Mouse (Mus musculus) midbrain, embryonic 12.5 days (tissue): ENCODE measurements around the gene Ccser1. TPM values are rescaled to one million over a fixed set of nuclear protein-coding genes. Genes with fewer than 3 reads are reported as not detected.
"Not testable (repeated sequence)": the region's sequence is repeated elsewhere in the genome, so short reads cannot be mapped to it uniquely, and the experiment has no call there.

Experiments
- ATAC-seq: fragments of 200-750 bp; cut with Nextera tagmentation; 2 replicates; pipeline ENCODE4 v1.8.0; 2017; ENCODE audit warnings: low read depth, moderate TSS enrichment, moderate library complexity; ENCODE audit not compliant: low FRiP score
- H3K27ac ChIP-seq: fragments of 300-500 bp; sonication (generic); replicated peaks from 2 replicates; pipeline ENCODE4 v1.5.1; 2016; ENCODE audit warnings: mild to moderate bottlenecking
- H3K27me3 ChIP-seq: fragments of 300-500 bp; sonication (generic); 2 replicates; pipeline ENCODE4 v1.6.1; 2016; ENCODE audit warnings: mild to moderate bottlenecking
- H3K36me3 ChIP-seq: fragments of 300-500 bp; sonication (generic); 2 replicates; pipeline ENCODE4 v1.6.1; 2016
- H3K4me1 ChIP-seq: fragments of 300-500 bp; sonication (generic); 2 replicates; pipeline ENCODE4 v1.6.1; 2016
- H3K4me2 ChIP-seq: fragments of 300-500 bp; sonication (generic); replicated peaks from 2 replicates; pipeline ENCODE4 v1.6.1; 2016; ENCODE audit warnings: mild to moderate bottlenecking, moderate library complexity
- H3K4me3 ChIP-seq: fragments of 300-500 bp; sonication (generic); 2 replicates; pipeline ENCODE4 v1.5.1; 2016; ENCODE audit warnings: mild to moderate bottlenecking
- H3K9ac ChIP-seq: fragments of 300-500 bp; sonication (generic); replicated peaks from 2 replicates; pipeline ENCODE4 v1.6.1; 2016; ENCODE audit warnings: mild to moderate bottlenecking, moderate library complexity
- H3K9me3 ChIP-seq: fragments of 300-500 bp; sonication (generic); 2 replicates; pipeline ENCODE4 v1.6.1; 2016; ENCODE audit warnings: mild to moderate bottlenecking
- whole genome bisulfite sequencing: fragments of 180-500 bp; shearing (Covaris S2); methylation state at CpG from one replicate; pipeline ENCODE4 v1.1.7; 2016; 5-methylcytosine and 5-hydroxymethylcytosine counted together
- polyA plus RNA-seq: library from polyadenylated mRNA; unstranded; fragments of >200 nt; fragmentation: Nextera tagmentation; extraction: Ambion mirVana; gene quantifications from 2 replicates; pipeline ENCODE4 v1.2.1, GENCODE M21; 2016

Gene Ccser1
- polyA plus RNA-seq, 1 experiment from 2014 or later, result 9.9 TPM

DNA sequence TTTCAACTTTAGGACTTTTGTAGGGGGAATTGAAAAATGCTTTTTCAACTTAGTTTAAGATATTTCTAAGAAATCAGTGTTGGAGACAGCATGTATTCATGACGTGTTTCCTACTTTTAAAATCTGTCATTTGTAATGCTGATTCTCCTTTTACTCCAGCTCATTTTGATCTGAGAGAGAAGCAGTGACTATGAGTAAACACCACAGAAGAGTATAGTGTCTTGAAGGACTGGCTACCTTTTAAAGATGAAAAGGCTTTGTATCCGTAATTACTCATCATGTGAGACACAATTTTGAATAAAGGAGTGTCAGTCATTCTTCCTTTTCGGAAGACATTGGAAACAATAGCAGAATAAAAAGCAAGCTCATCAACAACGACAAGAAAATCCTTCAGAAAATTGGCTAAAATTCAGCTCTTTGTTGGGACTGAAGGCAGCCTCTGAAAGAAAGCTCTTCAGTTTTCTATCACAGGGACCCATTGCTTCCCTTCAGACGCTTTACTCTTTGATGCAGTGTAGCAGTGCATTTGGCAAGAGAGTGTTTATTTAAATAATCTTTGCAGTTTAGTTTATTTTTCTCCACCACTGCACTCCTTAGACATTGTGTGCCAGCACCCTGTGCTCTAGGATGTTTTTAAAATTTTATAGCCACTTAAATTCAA, 50.1 kb downstream of the Ccser1 start:
- Histone ChIP-seq H3K36me3 (no peaks in the 10 kb centered on the region), H3K9me3 (no peaks in the 10 kb centered on the region), H3K9ac (no peak overlapping the region), H3K4me3 (no peak overlapping the region), H3K27me3 (no peaks in the 10 kb centered on the region), H3K4me1 (peaks cover 12% of the 10 kb centered on the region), H3K27ac (no peak overlapping the region), H3K4me2 (no peak overlapping the region)
- 20% methylated on average over 5 of the region's 5 CpGs for WGBS
- ATAC-seq, result no peak

- H3K9me3 ChIP-seq, result no peaks in the 10 kb centered on the region
- H3K27ac ChIP-seq, result no peak overlapping the region
- H3K4me2 ChIP-seq, result no peak overlapping the region
- 67% methylated on average over 5 of the region's 5 CpGs for WGBS
- ATAC-seq, result no peak
- no peak overlapping the region for H3K4me3 ChIP-seq
- peaks cover 12% of the 10 kb centered on the region for H3K4me1 ChIP-seq
- H3K36me3 ChIP-seq, result no peaks in the 10 kb centered on the region
- H3K9ac ChIP-seq, result no peak overlapping the region
- no peaks in the 10 kb centered on the region for H3K27me3 ChIP-seq
Observed at GRCm38 (mm10) chr6:61233060-61233459, 52.9 kb downstream of the Ccser1 start.

- Histone ChIP-seq H3K36me3 (no peaks in the 10 kb centered on the region), H3K27me3 (no peaks in the 10 kb centered on the region), H3K9me3 (no peaks in the 10 kb centered on the region), H3K9ac (no peak overlapping the region), H3K4me3 (no peak overlapping the region), H3K4me2 (no peak overlapping the region), H3K27ac (no peak overlapping the region), H3K4me1 (peaks cover 12% of the 10 kb centered on the region)
- 30% methylated on average over 5 of the region's 5 CpGs for WGBS
- 0 out of 2 replicates have a peak, but pooled peaks have one; percentile 19 for ATAC-seq
Observed at GRCm38 (mm10) chr6:61233548-61234187, 53.5 kb downstream of the Ccser1 start.

DNA sequence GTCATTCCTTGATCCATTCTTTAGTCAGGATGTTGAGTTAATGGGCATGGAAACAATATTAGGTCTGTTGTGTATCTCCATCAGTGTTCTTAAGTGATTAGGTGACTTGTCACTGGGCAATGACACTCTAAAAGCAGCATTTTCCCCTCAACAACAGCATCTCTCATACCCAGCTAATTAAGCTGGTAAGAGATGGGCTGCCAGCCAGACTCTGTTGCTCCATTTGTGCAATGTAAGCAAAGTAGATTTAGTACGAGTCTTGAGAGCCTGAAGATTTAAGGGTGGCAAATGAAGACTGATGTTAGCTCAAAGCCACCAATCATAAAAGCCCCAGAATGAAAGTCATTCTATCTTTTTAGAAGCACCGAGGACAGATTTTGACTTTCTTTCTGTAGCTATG, 60.5 kb downstream of the Ccser1 start:
- ATAC-seq, result no peak
- 76% methylated on average over 2 of the region's 2 CpGs for WGBS

DNA sequence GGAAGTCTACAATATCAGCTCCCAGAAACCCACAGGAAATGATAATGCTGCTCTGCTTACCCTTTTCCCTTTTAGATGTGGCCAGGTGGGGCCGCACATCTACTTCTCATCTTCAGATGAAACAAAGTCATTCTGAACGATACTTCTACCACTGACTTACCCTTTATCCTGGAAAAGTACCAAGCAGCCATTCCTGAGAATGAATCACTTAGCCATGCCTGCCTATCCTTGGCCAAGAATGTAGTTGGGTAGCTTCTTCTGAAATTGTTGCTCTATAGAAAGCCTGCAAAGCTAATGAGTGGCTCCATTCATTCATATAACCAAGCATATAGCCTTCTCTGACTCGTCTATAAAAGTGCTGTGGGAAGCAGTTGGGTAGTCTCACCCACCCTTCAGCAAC, 62.4 kb downstream of the Ccser1 start:
- Histone ChIP-seq H3K27ac (no peak overlapping the region), H3K27me3 (no peaks in the 10 kb centered on the region), H3K4me2 (no peak overlapping the region), H3K9ac (no peak overlapping the region), H3K36me3 (no peaks in the 10 kb centered on the region), H3K4me3 (no peak overlapping the region), H3K4me1 (no peaks in the 10 kb centered on the region), H3K9me3 (no peaks in the 10 kb centered on the region)
- WGBS, result 83% methylated on average over 3 of the region's 3 CpGs
- no peak for ATAC-seq

More for the DNA sequence above, 60.5 kb downstream of the Ccser1 start:
- H3K27ac ChIP-seq, result no peak overlapping the region
- no peak overlapping the region for H3K4me3 ChIP-seq
- no peaks in the 10 kb centered on the region for H3K9me3 ChIP-seq
- no peak overlapping the region for H3K9ac ChIP-seq
- no peaks in the 10 kb centered on the region for H3K4me1 ChIP-seq
- no peaks in the 10 kb centered on the region for H3K27me3 ChIP-seq
- no peak overlapping the region for H3K4me2 ChIP-seq
- no peaks in the 10 kb centered on the region for H3K36me3 ChIP-seq

DNA sequence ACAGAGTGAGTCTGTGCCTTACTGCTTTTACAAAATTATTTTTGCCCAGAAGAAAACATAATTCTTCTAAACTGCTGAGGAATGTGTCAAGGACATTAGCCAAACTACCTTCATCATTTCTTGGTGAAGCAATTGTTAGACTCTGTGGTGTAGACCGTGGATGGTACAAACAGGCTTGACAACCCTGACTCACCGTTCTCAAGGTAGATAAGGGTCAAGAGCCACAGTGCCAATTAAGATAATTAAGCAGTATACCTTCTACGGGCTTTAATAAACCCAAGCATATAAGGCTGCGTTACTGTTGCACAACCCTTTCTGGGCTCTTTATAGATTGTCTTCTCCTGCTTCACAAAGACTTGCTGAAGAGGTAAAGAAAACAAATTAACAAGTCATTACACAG, 66.4 kb downstream of the Ccser1 start:
- WGBS, result 87% methylated on average over 4 of the region's 4 CpGs
- Histone ChIP-seq H3K36me3 (no peaks in the 10 kb centered on the region), H3K4me3 (no peak overlapping the region), H3K4me2 (no peak overlapping the region), H3K27ac (no peak overlapping the region), H3K9me3 (no peaks in the 10 kb centered on the region), H3K27me3 (no peaks in the 10 kb centered on the region; the same call in 1 of the 2 replicates), H3K4me1 (no peaks in the 10 kb centered on the region), H3K9ac (no peak overlapping the region)
- ATAC-seq, result no peak

GRCm38 (mm10) chr6:61247842-61248472, 67.8 kb downstream of the Ccser1 start:
- H3K9me3 ChIP-seq, result no peaks in the 10 kb centered on the region
- H3K27ac ChIP-seq, result no peak overlapping the region
- no peak overlapping the region for H3K9ac ChIP-seq
- H3K36me3 ChIP-seq, result no peaks in the 10 kb centered on the region
- WGBS, result 86% methylated on average over 4 of the region's 4 CpGs
- H3K4me3 ChIP-seq, result no peak overlapping the region
- no peaks in the 10 kb centered on the region for H3K4me1 ChIP-seq
- H3K4me2 ChIP-seq, result no peak overlapping the region
- H3K27me3 ChIP-seq, result no peaks in the 10 kb centered on the region; the same call in 1 of the 2 replicates
- no peak for ATAC-seq

GRCm38 (mm10) chr6:61248700-61249099, 68.6 kb downstream of the Ccser1 start:
- no peak for ATAC-seq
- H3K9ac ChIP-seq, result no peak overlapping the region
- H3K4me2 ChIP-seq, result no peak overlapping the region
- no peak overlapping the region for H3K27ac ChIP-seq
- no peaks in the 10 kb centered on the region; the same call in 1 of the 2 replicates for H3K27me3 ChIP-seq
- H3K4me1 ChIP-seq, result no peaks in the 10 kb centered on the region
- no peaks in the 10 kb centered on the region for H3K9me3 ChIP-seq
- no peaks in the 10 kb centered on the region for H3K36me3 ChIP-seq
- H3K4me3 ChIP-seq, result no peak overlapping the region
- WGBS, result 76% methylated on average over 2 of the region's 2 CpGs

DNA sequence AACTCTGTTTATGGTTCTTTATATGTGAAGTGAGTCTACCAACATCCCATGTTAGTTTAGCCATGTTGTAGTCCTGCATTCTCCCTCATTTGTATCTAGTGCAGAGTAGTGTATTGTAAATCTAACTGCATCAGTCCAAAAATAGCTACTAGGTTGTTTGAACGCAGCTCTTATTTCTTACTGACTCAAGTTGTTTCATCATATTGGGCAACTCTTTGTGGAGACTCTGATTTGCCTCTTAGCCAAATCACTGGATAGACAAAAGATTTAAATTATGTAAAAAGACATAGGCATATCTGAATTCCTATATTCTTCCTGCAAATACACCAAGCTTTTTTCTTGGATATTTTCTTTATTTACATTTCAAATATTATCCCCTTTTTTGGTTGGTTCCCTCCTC, 71.1 kb downstream of the Ccser1 start:
- Histone ChIP-seq H3K27ac (no peak overlapping the region), H3K27me3 (no peaks in the 10 kb centered on the region; the same call in 1 of the 2 replicates), H3K4me2 (no peak overlapping the region), H3K36me3 (no peaks in the 10 kb centered on the region), H3K9ac (no peak overlapping the region), H3K4me3 (no peak overlapping the region), H3K9me3 (no peaks in the 10 kb centered on the region), H3K4me1 (no peaks in the 10 kb centered on the region)
- WGBS, result 97% methylated on average over 1 of the region's 1 CpGs
- ATAC-seq, result no peak

DNA sequence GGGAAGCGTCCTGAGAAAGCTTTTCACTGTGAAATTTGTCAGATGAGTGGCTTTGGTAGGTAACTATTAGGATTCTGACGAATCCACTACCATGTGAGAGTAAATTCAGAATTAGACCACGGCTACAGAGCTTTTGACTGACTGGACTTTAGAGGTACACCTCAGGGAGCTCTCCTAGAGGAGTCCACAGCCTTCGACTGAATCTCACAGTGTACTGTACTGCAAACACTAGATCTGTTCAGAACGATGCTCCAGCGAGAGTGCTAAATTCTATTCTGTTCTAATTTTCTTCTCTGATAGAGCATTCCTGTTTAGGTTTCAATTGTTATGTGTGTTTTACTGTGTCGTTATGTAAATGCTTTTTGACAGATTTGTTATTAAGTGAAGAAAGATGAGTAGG, 72.8 kb downstream of the Ccser1 start:
- no peak for ATAC-seq
- H3K27ac ChIP-seq, result no peak overlapping the region
- H3K27me3 ChIP-seq, result no peaks in the 10 kb centered on the region; the same call in 1 of the 2 replicates
- no peaks in the 10 kb centered on the region for H3K9me3 ChIP-seq
- H3K9ac ChIP-seq, result no peak overlapping the region
- WGBS, result 91% methylated on average over 7 of the region's 7 CpGs
- H3K4me1 ChIP-seq, result no peaks in the 10 kb centered on the region
- H3K4me3 ChIP-seq, result no peak overlapping the region
- no peaks in the 10 kb centered on the region for H3K36me3 ChIP-seq
- no peak overlapping the region for H3K4me2 ChIP-seq

GRCm38 (mm10) chr6:61255874-61256273, 75.8 kb downstream of the Ccser1 start:
- not testable (repeated sequence) for H3K9ac ChIP-seq, H3K4me1 ChIP-seq, H3K36me3 ChIP-seq, H3K4me2 ChIP-seq, H3K27ac ChIP-seq, H3K27me3 ChIP-seq, H3K4me3 ChIP-seq, ATAC-seq, H3K9me3 ChIP-seq
- WGBS, result 83% methylated on average over 1 of the region's 1 CpGs

- H3K27ac ChIP-seq, result no peak overlapping the region
- H3K4me2 ChIP-seq, result no peak overlapping the region
- H3K4me1 ChIP-seq, result 0 out of 2 replicates have a peak, but pooled peaks cover 6% of the 10 kb centered on the region
- no peaks in the 10 kb centered on the region for H3K36me3 ChIP-seq
- no peak for ATAC-seq
- no peaks in the 10 kb centered on the region for H3K27me3 ChIP-seq
- H3K9ac ChIP-seq, result no peak overlapping the region
- 76% methylated on average over 10 of the region's 10 CpGs for WGBS
- H3K9me3 ChIP-seq, result no peaks in the 10 kb centered on the region
- no peak overlapping the region for H3K4me3 ChIP-seq
Observed at GRCm38 (mm10) chr6:61258847-61259634, 78.9 kb downstream of the Ccser1 start.
